Mouse (Mus musculus) 3134 (cell line): ENCODE results near the gene Blmh.
"Not testable (repeated sequence)": the region's sequence is repeated elsewhere in the genome, so short reads cannot be mapped to it uniquely, and the experiment has no call there.

ENCODE experiments used
- DNase-seq: peaks from one replicate; pipeline ENCODE4 v3.0.0-alpha.2; 2011; ENCODE audit warnings: low spot score; ENCODE audit not compliant: insufficient read length; ENCODE audit errors: extremely low read depth

The Blmh gene

DNA sequence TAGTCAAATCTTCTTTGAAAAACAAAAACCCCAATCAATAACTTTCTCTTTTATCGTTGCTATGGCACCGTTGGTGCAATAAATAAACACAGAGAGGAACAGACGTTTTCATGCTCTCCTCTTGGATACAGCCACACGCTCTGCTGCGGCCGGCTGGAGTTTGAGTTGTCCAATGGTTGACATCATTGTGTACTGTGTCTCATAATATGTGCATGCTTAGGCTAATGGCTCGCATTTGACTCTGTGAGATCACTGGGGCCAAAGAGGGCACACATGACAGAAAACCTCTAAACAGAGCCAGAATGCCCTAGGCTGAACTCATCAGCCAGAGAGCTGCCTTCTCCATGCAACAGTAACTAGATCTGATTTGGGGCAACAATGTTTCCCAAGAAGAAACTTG is 10.2 kb upstream of the Blmh start:
- DNase-seq, result no peak

DNA sequence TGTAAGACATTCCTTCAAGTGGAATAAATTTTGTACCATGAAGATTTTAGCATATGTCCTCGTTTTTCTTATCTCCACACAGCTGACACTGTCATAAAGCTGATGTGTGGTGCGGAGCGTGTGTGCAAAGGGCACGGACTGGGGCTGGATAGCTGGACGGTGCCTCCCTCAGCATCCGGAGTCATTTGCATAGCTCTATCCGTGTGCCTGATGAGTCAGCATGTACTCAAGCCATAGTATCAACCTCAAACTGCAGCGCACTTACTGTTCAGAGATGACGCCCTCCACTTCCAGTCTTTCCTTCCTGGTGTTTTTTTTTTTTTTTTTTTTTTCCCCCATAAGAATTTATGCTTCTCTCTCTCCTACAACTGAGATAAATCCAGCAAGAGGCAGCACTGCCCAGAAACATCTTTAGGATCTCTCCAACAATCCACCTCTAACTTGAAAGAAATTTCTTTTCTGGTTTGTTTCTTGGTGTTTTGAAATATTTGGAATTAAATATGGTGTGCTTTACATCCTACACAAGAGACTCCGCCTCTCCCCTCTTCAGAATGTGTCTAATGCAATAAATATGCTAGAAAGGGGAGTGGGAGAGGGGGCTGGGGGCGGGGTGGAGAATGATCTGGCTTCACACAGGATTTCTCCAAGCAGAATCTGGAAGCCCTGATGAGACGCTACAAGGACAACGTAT is 7.9 kb upstream of the Blmh start:
- peak; percentile 39 for DNase-seq

DNA sequence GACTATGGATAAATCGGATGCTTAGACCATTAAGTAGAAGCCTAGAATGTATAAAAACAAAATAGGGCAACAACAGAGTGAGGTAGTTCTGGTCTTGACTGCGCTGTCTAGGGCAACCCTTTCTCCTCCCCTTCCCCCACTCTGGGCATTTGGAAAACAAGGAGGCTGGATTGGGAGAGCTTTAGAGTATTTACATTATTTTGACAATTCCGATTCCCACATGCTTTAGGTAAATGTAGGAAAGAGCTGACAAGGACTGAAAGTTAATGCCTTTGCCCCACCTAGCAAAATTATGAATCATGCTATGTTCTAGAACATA is 7.4 kb upstream of the Blmh start:
- no peak for DNase-seq

DNA sequence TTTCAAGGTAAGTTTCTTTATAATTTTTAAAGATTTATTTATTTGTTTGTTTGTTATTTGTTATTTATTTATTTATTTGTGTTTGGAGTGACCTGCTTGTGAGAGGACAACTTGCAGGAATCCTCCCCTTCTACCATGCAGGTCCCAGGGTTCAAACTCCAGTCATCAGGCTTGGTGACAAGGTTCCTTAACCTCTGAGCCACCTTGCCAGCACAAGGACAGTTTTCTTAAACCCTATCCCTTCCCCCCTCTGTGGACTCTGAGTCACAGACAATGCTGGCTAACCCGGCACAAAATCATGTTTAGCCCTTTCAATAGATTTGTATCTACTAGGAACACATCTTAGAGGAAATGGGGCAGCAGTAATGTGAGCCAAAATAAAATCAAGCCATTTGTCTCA is 4.0 kb upstream of the Blmh start:
- no peak for DNase-seq

DNA sequence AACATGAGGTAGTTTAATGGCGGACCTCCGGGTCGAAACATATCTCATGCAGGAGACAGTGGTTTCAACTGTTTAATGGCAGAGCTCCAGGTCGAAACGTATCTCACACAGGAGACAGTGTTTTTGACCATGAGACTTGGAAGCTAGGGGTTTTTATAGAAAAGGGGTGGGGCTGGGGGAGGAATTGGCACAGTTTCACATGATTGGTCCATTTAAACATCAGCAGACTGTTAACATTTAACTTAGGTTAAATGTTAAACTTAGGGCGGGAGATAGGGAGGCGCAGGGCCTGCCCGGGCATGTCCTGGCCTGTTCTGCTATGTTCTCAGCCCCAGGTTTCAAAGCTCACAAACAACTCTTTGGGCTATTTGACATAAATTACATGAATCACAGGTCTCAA is 4.0 kb downstream of the Blmh start:
- not testable (repeated sequence) for DNase-seq

DNA sequence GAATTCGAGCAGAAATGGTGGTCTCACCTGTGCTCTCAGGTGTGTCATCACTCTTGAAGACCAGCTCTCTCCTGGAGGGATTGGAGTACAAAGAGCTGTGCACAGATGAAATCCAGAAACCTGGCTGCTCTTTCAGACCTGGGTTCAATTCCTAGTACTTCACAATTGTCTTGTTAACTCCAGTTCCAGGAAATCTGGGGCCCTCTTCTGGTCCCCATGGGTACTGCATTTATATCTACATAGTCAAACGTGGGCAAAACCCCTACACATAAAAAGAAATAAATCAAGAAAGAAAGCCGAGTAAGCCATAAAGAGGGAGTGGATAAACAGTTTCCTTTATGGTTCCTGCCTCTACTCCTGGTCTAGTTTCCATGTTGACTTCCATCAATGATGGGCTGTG is 8.6 kb downstream of the Blmh start:
- DNase-seq, result no peak

DNA sequence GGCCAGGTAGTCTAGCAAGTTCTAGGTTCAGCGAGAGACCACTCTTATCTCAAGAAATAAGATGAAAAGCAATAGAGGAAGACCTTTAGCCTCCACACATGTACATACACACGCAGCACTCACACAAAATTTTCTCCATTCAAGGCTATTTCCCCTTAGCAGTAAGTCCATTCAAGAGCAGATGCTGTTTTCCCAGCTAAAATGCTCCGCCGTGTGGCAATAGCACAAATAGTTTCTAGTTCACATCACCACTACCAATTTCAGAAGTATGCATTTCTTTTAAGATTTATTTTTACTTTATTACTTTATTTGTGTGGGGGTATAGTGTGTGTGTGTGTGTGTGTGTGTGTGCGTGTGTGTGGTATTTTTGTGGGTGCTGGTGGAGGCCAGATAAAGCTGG is 12.0 kb downstream of the Blmh start:
- DNase-seq, result no peak

DNA sequence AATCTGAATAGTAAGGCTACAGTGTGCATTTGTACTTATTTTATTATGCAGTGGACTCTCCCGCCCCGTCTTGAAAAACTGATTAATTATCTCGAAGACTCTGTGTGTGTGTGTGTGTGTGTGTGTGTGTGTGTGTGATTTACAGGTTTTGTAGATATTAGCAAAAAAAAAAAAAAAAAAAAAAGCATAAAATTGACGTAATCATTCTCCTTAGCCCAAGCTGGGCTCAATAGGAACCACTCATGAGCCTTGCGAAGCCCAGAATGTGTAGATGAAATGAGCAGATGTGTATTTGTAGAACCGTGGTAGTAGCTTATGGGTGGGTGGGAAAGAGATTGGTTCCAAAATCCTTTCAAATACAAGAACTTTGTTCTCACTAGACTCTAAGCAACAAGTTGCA is 20.2 kb downstream of the Blmh start:
- no peak for DNase-seq

DNA sequence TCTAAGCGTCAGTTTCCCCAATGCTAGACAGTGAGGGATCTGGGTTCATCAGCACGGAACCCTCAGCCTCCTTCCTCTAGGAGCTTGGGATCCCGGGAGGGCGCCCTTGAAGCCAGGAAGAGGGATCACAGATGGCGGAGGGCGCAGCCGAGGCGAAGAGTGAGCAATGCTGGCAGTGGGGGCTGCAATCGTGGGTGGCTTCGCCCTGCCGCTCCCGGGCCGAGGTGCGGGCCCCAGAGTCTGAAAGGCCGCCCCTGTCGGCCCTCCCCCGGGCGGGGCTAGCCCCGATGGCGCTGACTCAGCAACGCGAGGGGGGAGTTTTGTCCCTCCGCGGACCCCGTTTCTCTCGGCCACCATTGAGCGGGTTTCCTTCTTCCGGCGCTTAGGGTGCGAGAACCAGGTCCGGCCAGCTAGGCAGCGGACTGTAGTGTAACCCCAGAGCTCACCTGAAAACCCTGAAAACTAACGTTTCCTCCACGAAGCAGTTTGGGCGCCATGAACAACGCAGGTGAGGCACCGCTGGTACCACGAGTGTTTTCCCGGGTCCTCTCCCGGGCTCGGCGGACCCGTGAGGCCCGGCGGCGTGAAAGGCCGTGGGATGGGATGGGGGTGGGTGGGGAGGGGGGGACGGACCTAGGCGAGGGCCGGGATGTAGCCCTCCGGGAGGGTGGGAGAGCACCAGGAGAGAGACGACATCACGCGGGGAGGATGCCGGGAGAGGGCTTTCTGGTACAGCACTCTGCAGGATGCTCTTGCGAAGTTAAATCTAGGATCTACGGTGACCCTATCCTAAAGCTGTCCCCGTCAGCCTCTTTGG is 21.0 kb downstream of the Blmh start:
- DNase-seq, result peak; percentile 91

DNA sequence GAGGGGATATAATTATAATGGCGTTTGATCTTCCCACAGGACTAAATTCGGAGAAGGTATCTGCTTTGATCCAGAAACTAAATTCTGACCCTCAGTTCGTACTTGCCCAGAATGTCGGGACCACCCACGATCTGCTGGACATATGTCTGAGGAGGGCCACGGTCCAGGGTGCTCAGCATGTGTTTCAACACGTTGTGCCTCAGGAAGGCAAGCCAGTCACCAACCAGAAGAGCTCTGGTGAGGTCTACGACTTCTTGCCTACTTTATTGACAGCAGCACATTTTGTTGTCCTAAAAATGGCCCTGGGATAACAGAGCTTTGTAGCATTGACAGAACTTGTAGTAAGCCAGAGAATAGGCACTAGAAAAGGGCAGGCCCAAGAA is 21.6 kb downstream of the Blmh start:
- peak; percentile 4 for DNase-seq

DNA sequence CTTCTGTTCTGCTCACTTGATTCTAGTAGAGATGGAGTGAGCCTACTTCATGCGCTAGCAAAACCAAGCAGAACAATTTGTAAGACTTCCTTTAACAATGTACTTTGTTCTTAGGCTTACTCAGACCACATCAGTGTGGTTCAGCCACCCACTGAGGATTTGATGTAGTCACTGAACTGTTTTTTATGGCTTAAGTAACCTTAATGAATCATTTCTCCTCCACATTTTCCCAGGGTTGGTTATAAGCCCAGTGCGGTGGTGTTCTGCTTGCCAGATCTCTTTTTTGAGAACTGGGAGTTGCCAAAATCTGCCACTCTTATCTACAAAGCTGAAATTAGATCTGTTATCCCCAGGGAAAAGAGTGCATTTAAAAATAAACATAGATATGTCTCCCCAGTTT is 28.9 kb downstream of the Blmh start:
- DNase-seq, result peak; percentile 5

DNA sequence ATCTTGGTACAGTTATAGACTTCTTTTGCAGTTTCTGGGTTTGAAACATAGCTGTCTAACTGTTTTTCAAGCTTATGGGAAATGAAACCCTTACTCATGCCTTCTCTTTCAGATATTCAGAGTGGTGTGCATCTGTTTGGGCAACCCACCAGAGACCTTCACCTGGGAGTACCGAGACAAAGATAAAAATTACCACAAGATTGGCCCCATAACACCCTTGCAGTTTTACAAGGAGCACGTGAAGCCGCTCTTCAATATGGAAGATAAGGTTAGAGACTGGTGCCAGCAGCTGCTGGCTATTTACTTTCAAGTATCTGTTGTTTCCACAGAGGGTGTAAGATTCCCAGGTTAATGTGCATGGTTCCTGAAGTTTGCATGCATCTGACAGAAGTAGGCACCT is 41.1 kb downstream of the Blmh start:
- no peak for DNase-seq

DNA sequence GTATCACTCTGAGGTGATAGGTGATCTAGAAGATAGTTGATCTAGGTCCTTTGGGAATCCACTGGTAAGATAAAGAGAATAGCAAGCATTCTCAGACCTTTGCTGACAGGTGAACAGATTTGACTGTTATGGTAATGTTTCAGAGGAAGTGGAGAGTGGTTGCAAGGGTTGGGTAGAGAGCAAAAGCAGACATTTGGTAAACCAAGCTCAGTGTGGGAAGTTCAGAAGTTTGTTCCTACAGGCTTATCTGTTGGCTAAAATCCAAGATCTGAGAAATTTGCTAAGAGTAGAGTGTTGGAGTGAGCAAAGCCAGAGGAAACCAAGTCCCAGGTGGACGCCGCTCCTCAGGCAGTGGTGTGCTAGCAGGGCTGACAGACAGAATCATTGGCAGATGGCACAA is 45.7 kb downstream of the Blmh start:
- no peak for DNase-seq

DNA sequence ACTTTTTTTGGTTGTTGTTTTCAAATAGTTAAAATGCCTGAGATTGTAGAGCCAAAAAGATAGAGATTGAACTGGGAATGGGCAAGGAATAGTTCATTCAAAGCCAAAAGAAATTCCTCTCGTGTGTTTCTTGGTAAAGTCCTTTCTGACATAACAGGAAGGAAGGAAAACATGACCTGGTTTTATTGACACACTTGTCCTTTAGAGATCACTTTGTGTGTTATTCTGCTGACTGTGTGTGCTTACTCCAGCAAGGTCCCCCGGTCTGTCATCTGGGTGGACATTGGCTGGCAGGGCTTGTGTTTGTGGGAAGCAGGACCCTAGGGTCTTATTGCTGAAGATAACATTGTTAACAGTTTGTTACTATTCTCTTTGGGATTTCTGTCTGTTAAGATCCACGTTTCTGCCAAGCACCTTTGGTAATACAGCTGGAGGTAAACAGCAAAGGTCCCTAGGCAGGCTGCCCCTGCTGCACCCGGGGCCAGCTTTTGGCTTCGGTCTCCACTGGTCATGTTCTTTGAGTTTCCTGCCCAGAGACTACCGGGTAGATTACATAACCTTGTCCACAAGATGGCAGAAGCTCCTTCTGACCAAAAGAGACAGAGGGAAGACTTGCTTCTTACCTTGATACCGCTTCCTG is 50.2 kb downstream of the Blmh start:
- no peak for DNase-seq

DNA sequence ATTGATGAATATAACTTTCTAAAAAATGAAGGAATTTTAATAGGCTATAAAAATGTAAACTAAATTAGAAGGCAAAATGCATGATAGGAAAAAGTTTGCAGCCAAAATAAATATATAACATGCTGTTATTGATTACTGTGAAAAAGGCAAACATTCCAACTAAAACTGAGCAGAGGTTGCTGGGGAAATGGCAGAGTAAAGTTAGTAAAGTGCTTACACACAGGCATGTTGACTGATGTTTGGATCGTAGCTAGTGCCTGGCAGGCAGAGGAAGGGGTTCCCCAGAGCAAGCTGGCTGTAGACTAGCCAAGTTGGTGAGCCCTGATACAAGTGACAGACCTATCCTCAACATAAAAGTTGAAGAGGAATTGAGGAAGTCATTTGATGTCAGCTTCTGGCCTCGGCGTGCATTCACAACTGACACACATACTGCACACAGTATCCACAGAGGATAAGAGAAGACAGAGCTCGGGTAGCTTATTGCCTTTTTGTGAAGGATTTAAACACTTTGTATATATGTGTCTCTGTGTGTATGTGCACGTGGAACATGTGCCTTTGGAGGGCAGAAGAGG is 57.0 kb downstream of the Blmh start:
- DNase-seq, result no peak

DNA sequence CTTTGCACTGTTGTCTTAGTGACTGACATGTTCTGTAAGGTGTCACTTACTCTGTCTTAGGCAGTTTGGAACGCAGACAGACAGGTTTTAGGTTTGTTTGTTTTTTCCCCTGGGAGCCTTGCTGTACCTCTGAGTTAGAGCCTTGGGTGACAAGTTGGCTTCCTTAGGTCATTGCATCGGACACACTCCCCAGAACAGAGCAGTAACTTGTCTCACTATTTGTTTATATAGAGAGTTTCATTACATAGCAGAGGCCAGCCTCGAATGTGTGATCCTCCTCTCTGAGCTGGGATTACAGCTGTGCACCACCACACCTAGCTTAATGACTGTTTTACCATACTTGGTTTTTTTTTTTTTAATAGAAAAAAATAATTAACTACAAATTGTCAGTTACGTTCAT is 57.8 kb downstream of the Blmh start:
- DNase-seq, result no peak

DNA sequence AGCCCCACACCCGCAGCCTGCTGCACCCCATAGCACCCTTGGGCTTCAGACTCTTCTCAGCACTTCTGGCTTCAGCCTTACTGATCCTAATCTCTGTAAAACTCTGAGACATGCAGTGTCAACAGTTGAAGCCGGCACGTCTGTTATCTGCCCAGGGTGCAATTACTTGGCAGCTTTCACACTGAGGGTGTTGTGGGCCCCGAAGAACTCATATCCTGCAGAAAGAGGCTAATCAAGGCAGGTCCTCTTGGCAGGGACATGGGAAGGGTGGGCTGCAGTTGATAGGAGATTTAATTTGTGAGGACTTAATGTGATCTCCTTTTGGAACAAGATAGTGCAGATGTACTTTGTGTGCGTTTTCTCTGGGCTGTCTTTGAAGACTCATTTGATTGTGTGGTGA is 59.0 kb downstream of the Blmh start:
- no peak for DNase-seq

DNA sequence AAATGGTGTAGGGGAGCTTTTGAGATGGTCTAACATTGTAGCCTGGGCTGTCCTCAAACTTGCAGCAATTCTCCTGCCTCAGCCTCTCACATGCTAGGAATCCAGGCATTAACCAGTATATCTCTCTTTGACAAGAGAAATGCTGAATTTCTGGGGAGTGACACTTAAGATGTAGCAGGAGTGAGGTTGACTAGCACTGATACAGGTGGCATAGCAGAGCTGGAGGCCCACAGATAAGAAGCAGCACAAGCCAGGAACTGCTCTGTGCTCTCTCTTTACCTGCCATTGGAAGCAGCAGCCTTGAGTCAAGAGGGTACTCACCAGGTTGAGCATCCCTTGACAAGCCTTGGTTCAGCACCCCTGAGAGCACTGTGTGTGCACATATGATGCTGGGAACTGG is 59.6 kb downstream of the Blmh start:
- DNase-seq, result no peak

DNA sequence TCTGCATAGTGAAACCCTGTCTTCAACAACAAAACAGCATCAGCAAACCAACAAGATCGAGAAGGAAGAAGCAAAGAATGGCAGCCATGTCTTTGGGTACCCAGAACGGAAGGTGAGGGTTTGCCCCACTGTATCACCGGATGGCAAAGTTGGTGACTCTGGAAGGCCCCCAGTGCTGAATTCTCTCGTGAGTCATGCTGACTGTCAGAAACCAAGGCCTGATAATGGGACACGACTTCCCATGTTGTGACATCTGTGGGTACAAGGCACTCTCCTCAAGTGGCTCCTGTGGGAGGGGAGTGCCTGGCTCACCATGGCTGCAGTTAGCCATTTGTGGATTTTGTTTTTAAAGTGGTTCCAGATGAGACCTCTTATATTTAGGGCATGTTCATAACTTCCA is 66.2 kb downstream of the Blmh start:
- no peak for DNase-seq

DNA sequence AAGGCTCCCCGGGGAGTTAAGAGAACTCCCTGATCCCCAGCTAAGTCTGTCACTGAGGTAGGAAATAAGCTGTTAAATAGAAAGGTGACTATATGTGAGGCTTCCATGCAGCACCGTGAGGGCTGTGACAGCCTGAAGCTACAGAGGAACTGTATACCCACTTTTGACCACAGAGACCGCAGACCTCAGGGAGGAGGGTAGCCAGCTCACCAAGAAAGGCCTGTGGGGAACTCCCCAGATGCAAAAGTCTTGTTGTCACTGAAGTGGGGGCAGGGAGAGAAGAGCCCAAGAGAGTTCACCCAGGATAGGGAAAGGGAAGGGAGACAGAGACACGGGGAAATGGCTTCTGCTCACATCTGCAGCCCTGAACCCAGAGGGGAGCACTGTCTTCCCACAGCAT is 68.3 kb downstream of the Blmh start:
- peak; percentile 58 for DNase-seq

DNA sequence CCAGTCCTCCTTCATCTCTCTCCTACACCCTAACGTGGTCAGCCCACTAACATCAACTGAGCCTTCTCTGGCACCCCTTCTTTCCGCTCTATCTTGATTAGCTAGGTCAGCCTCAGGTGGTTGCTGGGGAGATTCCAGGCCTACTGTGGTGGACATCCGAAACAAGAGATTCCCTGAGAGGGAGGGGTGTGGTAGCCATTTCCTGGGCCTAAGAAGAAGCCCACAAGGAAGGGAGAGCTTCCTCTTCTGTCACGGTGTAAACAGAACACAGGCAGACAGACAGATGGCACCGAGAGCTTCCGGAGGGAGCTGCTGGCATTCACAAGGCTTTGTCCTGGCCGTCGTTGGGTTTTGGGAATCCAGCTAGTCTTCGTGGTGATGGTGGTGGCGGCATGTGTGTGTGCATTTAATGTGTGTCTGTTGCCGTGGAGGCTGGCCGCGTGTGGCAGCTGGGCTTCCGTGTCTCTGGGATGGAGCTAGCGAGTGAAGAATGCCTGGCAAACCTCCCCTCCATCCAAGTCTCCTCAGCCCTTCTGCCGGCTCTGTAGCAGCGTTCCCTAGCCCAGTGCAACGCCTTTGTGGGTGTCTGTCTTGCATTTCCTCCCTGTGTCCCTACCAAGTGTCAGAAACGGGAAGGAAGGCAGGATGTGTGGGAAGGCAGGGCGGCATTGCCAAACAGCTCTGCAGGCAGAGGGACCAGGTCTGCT is 71.5 kb downstream of the Blmh start:
- DNase-seq, result no peak
